Mouse (Mus musculus): ENCODE data around the gene Pcbp2. TPM values are rescaled to one million over a fixed set of nuclear protein-coding genes. Genes with fewer than 3 reads are reported as not detected.

Pcbp2 gene
- polyA plus RNA-seq, 1 experiment = 539 TPM

DNA sequence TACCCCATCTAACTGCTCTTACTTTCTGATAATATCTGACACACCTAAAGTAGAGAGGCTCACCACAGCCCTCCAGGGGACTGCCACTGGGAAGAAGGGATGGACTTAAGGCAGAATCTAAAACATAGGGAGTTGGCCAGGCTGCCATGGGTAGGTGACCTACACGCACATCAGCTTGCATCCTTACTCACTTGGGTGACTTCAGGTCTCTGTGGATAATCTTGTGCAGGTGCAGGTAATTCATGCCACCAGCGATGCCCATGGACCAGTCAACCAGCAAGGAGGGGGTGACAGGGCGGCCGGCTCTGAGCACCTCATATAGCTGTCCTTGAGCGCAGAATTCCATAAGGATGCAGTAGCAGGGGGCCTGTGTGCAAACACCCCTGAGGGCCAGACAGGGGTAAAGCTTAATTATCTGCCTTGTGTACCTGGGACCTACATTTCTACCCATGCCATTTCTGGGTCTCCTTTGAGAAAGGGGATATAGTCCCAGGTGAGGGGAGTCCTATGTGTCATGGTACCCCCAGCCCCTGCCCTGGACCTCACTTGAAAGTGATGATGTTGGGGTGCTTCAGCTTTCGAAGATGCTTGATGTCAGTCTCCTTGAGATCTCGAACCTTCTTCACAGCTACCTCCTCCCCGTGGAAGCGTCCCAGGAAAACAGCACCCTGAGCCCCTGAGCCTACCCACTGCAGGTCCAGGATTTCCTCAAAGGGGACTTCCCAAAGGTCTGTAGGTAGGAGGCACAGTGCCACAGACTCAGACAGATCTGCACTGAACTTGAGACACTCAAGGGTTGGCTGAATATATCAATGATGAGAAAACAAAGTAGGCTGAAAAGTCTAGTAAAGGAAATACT, 33.8 kb downstream of the Pcbp2 start:
- TF ChIP-seq POLR2A (IDR thresholded peaks at IDR 0.05; ENCODE audit: borderline replicate concordance, insufficient read depth, low read length) (no peak), CTCF (IDR thresholded peaks at IDR 0.05; ENCODE audit: borderline replicate concordance, insufficient read depth, low read depth, low read length) (no peak)
- DNase-seq = peak in 1 of 2 experiments; percentile 7
- Histone ChIP-seq H3K4me3 (replicated peaks; ENCODE audit: insufficient read depth, low read depth, low read length) (no peak overlapping the region), H3K27ac (ENCODE audit: insufficient read depth, low read length) (no peak overlapping the region), H3K27me3 (ENCODE audit: control insufficient read depth, insufficient read depth, low read length) (no peaks in the 10 kb centered on the region), H3K4me1 (ENCODE audit: control insufficient read depth, insufficient read depth, low read length) (peaks cover 11% of the 10 kb centered on the region)
- WGBS = 82% methylated on average over 9 of the region's 9 CpGs

DNA sequence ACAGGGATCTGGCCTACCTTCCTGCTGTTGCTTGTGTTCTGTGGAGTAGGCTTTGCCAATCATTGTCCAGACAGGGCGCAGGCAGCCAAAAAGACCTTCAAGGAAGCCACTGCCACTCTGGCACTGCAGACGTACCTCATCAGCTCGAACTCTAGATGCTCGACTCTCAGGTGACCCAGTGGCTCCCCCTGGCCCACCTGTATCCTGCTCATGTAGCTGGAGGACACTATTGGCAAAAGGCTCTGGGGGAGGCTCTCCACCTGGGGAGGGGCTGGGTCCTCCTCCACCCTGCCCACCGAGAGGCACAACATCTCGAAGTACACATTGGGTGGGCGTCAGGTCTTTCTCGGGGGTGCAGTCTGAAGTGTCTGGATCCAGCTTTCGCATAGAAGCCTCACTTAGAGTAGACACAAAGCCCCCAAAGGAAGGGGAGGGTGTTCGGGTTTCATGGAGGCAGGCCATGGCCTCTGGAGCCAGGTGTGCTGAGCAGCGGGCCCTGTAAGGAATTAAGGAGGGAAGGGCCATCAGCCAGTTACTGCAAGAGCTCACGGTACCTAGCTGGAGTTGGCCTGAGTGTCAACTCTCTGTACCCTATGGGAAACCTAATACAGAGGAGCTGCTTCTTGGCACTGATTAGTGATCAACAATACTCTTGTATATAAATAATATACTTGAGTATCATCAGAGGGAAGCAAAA, 34.9 kb downstream of the Pcbp2 start:
- no peak overlapping the region for H3K27ac ChIP-seq (ENCODE audit: insufficient read depth, low read length)
- 56% methylated on average over 12 of the region's 12 CpGs for WGBS
- TF ChIP-seq CTCF (IDR thresholded peaks at IDR 0.05; ENCODE audit: borderline replicate concordance, insufficient read depth, low read depth, low read length) = no peak
- no peak for TF ChIP-seq POLR2A (IDR thresholded peaks at IDR 0.05; ENCODE audit: borderline replicate concordance, insufficient read depth, low read length)

DNA sequence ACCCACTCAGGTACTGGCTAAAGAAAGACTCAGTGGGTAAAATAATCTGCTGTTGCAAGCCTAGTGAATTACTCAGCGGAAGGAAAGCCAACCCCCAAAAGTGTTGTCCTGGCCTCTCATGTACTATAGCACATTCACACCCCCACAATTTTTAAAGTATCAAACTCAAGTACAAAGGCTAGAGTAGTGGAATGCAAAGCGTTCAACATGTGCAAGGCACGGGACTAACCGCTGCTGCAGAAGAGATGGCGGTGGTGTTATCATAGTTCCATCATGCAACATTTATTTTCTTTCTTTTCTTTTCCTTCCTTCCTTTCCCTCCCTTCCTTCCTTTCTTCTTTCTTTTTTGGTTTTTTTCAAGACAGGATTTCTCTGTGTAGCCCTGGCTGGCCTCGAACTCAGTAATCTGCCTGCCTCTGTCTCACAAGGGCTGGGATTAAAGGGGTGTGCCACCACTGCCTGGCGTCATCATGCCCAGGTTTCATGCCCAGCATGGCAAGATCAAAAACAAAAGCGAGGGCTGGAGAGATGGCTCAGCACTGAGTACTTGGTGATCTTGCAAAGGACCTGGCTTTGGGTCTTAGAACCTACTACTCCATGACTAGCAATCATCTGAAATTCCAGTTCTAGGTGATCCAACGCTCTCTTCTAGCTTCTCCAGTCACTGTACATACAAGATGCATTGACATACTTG, 35.6 kb downstream of the Pcbp2 start:
- Histone ChIP-seq H3K27ac (ENCODE audit: insufficient read depth, low read length) (no peak overlapping the region), H3K4me1 (ENCODE audit: control insufficient read depth, insufficient read depth, low read length) (peaks cover 17% of the 10 kb centered on the region), H3K27me3 (ENCODE audit: control insufficient read depth, insufficient read depth, low read length) (no peaks in the 10 kb centered on the region), H3K4me3 (replicated peaks; ENCODE audit: insufficient read depth, low read depth, low read length) (no peak overlapping the region)
- 72% methylated on average over 9 of the region's 9 CpGs for WGBS
- no peak for TF ChIP-seq POLR2A (IDR thresholded peaks at IDR 0.05; ENCODE audit: borderline replicate concordance, insufficient read depth, low read length)
- no peak for TF ChIP-seq CTCF (IDR thresholded peaks at IDR 0.05; ENCODE audit: borderline replicate concordance, insufficient read depth, low read depth, low read length)
- DNase-seq = peak in 1 of 2 experiments; percentile 6

More for the DNA sequence above, 34.9 kb downstream of the Pcbp2 start:
- DNase-seq = peak in 1 of 2 experiments; percentile 23
- Histone ChIP-seq H3K4me3 (replicated peaks; ENCODE audit: insufficient read depth, low read depth, low read length) (no peak overlapping the region), H3K27me3 (ENCODE audit: control insufficient read depth, insufficient read depth, low read length) (no peaks in the 10 kb centered on the region), H3K4me1 (ENCODE audit: control insufficient read depth, insufficient read depth, low read length) (peaks cover 17% of the 10 kb centered on the region)

DNA sequence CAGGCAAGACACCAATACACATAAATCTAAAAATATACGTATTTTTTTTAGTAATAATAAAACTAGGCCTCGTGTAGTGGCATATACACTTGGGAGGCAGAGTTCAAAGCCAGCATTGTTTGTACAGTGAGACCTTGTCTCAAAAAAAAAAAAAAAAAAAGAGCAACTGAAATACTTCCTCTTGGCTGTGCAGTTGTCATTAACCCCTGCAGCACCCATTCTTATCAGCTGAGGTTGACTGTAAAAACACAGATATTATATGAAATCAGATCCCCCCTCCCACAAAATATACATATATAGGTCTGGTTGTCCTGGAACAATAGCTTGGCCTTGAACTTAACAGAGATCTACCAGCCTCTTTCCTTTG, 36.1 kb downstream of the Pcbp2 start:
- no peaks in the 10 kb centered on the region for H3K27me3 ChIP-seq (ENCODE audit: control insufficient read depth, insufficient read depth, low read length)
- TF ChIP-seq CTCF (IDR thresholded peaks at IDR 0.05; ENCODE audit: borderline replicate concordance, insufficient read depth, low read depth, low read length) (no peak), POLR2A (IDR thresholded peaks at IDR 0.05; ENCODE audit: borderline replicate concordance, insufficient read depth, low read length) (no peak)
- WGBS = 54% methylated on average over 2 of the region's 2 CpGs
- H3K4me1 ChIP-seq (ENCODE audit: control insufficient read depth, insufficient read depth, low read length) = peaks cover 17% of the 10 kb centered on the region
- no peak for DNase-seq
- no peak overlapping the region for H3K4me3 ChIP-seq (replicated peaks; ENCODE audit: insufficient read depth, low read depth, low read length)
- no peak overlapping the region for H3K27ac ChIP-seq (ENCODE audit: insufficient read depth, low read length)

DNA sequence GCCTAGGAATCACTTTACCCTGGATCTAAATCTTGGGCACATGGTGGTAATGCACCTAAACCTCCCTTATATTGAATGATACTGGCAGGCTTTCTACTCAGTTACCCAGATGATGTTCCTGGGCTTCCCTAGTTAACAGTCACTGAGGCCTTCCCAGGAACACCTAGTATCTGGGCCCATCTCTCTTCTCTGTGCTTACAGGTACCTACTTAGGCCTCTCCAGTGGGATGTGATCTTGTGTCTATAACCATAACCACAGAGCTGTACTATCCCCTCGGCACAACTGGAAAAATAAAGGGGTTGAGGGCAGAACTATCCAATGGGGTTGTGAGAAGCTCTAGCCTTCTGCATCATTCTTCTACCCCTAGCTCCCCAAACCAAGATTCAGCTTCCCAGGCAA, 36.5 kb downstream of the Pcbp2 start:
- Histone ChIP-seq H3K27ac (ENCODE audit: insufficient read depth, low read length) (no peak overlapping the region), H3K27me3 (ENCODE audit: control insufficient read depth, insufficient read depth, low read length) (no peaks in the 10 kb centered on the region), H3K4me3 (replicated peaks; ENCODE audit: insufficient read depth, low read depth, low read length) (no peak overlapping the region), H3K4me1 (ENCODE audit: control insufficient read depth, insufficient read depth, low read length) (peaks cover 17% of the 10 kb centered on the region)
- WGBS = 100% methylated on average over 1 of the region's 1 CpGs
- no peak for TF ChIP-seq POLR2A (IDR thresholded peaks at IDR 0.05; ENCODE audit: borderline replicate concordance, insufficient read depth, low read length)
- TF ChIP-seq CTCF (IDR thresholded peaks at IDR 0.05; ENCODE audit: borderline replicate concordance, insufficient read depth, low read depth, low read length) = no peak
- DNase-seq = no peak

DNA sequence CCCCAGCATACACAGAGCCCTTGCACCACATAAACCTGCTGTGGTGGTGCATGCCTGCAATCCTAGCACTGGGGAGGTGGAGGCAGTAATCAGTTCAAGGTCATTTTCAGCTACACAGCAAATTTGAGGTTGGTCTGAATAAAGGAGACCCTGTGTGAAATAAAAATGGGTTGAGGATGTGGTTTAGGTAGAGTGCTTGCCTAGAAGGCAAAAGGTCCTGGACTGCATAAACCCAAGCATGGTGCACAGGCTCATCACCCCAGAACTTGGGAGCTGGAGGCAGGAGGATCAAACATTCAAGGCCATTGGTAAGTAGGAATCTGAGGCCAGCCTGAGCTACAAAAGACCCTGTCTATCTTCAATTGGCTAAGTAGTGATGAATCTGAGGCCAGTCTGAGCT, 37.2 kb downstream of the Pcbp2 start:
- TF ChIP-seq POLR2A (IDR thresholded peaks at IDR 0.05; ENCODE audit: borderline replicate concordance, insufficient read depth, low read length) = no peak
- TF ChIP-seq CTCF (IDR thresholded peaks at IDR 0.05; ENCODE audit: borderline replicate concordance, insufficient read depth, low read depth, low read length) = no peak
- H3K27ac ChIP-seq (ENCODE audit: insufficient read depth, low read length) = no peak overlapping the region; the same call in 1 of the 2 replicates
- no peak overlapping the region for H3K4me3 ChIP-seq (replicated peaks; ENCODE audit: insufficient read depth, low read depth, low read length)
- peaks cover 22% of the 10 kb centered on the region for H3K4me1 ChIP-seq (ENCODE audit: control insufficient read depth, insufficient read depth, low read length)
- DNase-seq = no peak
- no peaks in the 10 kb centered on the region for H3K27me3 ChIP-seq (ENCODE audit: control insufficient read depth, insufficient read depth, low read length)

DNA sequence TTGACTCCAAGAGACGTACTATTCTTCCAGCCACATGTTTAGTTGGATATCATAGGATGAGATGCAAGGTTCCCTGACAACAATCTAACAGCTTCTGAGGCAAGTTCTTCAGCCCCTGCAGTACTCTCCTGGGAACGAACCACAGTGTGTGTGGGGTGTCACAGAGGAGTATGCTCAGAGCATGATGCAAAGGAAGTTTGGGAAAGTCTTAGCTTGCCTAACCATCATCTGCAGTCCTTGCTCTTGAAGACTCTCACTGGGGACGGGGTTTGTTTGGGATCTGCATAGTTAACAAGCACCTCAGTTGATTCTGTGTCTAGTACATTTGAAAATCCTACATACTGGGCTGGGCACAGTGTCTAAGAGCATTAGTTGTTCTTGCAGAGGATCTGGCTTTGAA, 38.0 kb downstream of the Pcbp2 start:
- no peak for TF ChIP-seq POLR2A (IDR thresholded peaks at IDR 0.05; ENCODE audit: borderline replicate concordance, insufficient read depth, low read length)
- TF ChIP-seq CTCF (IDR thresholded peaks at IDR 0.05; ENCODE audit: borderline replicate concordance, insufficient read depth, low read depth, low read length) = no peak
- 67% methylated on average over 3 of the region's 3 CpGs for WGBS
- Histone ChIP-seq H3K4me1 (ENCODE audit: control insufficient read depth, insufficient read depth, low read length) (peaks cover 29% of the 10 kb centered on the region), H3K27ac (ENCODE audit: insufficient read depth, low read length) (no peak overlapping the region), H3K4me3 (replicated peaks; ENCODE audit: insufficient read depth, low read depth, low read length) (no peak overlapping the region), H3K27me3 (ENCODE audit: control insufficient read depth, insufficient read depth, low read length) (no peaks in the 10 kb centered on the region)
- DNase-seq = peak in 1 of 2 experiments; percentile 3
